Mouse (Mus musculus) C2C12 (cell line): Measurements from ENCODE around the gene Dmac1. TPM values are rescaled to one million over a fixed set of nuclear protein-coding genes. Genes with fewer than 3 reads are reported as not detected.
"Not testable (repeated sequence)": the region's sequence is repeated elsewhere in the genome, so short reads cannot be mapped to it uniquely, and the experiment has no call there.

Experiments used
- H3K27me3 ChIP-seq: one replicate; pipeline ENCODE4 v1.6.1; 2011; ENCODE audit not compliant: control insufficient read depth, insufficient read depth, insufficient read length
- H3K36me3 ChIP-seq: one replicate; pipeline ENCODE4 v1.6.1; 2011; ENCODE audit not compliant: control insufficient read depth, insufficient read depth
- H3K4me3 ChIP-seq: one replicate; pipeline ENCODE4 v1.5.1; 2011; ENCODE audit warnings: mild to moderate bottlenecking, control low read depth; ENCODE audit not compliant: poor library complexity, insufficient read depth, severe bottlenecking
- H3K79me2 ChIP-seq: one replicate; pipeline ENCODE4 v1.6.1; 2011; ENCODE audit not compliant: control insufficient read depth, insufficient read depth
- H3K79me3 ChIP-seq: one replicate; pipeline ENCODE4 v1.6.1; 2011; ENCODE audit warnings: low read depth, control low read depth
- H3ac ChIP-seq: one replicate; pipeline ENCODE3; 2011; ENCODE audit warnings: low read depth; ENCODE audit not compliant: control insufficient read depth, insufficient read length
- CEBPB ChIP-seq: IDR thresholded peaks from one replicate; pipeline ENCODE4 v1.6.1; 2011; ENCODE audit warnings: low read depth, mild to moderate bottlenecking, control low read depth, moderate library complexity
- CTCF ChIP-seq: IDR thresholded peaks from one replicate; pipeline ENCODE4 v1.5.1; 2011; ENCODE audit not compliant: control insufficient read depth, insufficient read depth, insufficient read length
- FOSL1 ChIP-seq: IDR thresholded peaks from one replicate; pipeline ENCODE4 v1.8.0; 2011; ENCODE audit warnings: mild to moderate bottlenecking, low read length; ENCODE audit not compliant: poor library complexity, insufficient read depth, severe bottlenecking
- MAX ChIP-seq: IDR thresholded peaks from one replicate; pipeline ENCODE4 v1.6.1; 2011; ENCODE audit warnings: mild to moderate bottlenecking, control low read depth
- MYOD1 ChIP-seq: IDR thresholded peaks from one replicate; pipeline ENCODE4 v1.6.1; 2011; ENCODE audit warnings: low read depth; ENCODE audit not compliant: control insufficient read depth, insufficient read length
- MYOG ChIP-seq: IDR thresholded peaks from one replicate; pipeline ENCODE4 v1.6.1; 2011; ENCODE audit not compliant: control insufficient read depth, insufficient read length; ENCODE audit errors: extremely low read depth
- USF1 ChIP-seq: IDR thresholded peaks from one replicate; pipeline ENCODE4 v1.6.1; 2011; ENCODE audit warnings: low read depth, mild to moderate bottlenecking, control low read depth, moderate library complexity
- polyA plus RNA-seq: library from polyadenylated mRNA; unstranded; fragments of >200 nt; fragmentation: generic; extraction: Trizol; gene quantifications from one replicate; pipeline ENCODE4 v1.2.1, GENCODE M21; 2012; ENCODE audit warnings: missing spikeins

Dmac1 gene
- polyA plus RNA-seq, 1 experiment, result 82.2 TPM

- Histone ChIP-seq H3K27me3 (no peaks in the 10 kb centered on the region), H3K36me3 (no peaks in the 10 kb centered on the region), H3K79me2 (no peaks in the 10 kb centered on the region), H3K4me3 (no peak overlapping the region), H3ac (no peak overlapping the region), H3K79me3 (no peaks in the 10 kb centered on the region)
- TF ChIP-seq MYOG (no peak), MAX (no peak)
These were observed 17.9 kb downstream of the Dmac1 start for GRCm38 (mm10) chr4:75260156-75260555.

- no peaks in the 10 kb centered on the region for H3K79me3 ChIP-seq
- no peak overlapping the region for H3K4me3 ChIP-seq
- no peaks in the 10 kb centered on the region for H3K79me2 ChIP-seq
- no peaks in the 10 kb centered on the region for H3K36me3 ChIP-seq
- TF ChIP-seq FOSL1 (no peak), CEBPB (no peak), MYOG (no peak), CTCF (no peak), MYOD1 (no peak), MAX (no peak), USF1 (no peak)
- H3K27me3 ChIP-seq, result no peaks in the 10 kb centered on the region
- H3ac ChIP-seq, result no peak overlapping the region
These were observed 18.7 kb downstream of the Dmac1 start for GRCm38 (mm10) chr4:75259447-75259846.

DNA sequence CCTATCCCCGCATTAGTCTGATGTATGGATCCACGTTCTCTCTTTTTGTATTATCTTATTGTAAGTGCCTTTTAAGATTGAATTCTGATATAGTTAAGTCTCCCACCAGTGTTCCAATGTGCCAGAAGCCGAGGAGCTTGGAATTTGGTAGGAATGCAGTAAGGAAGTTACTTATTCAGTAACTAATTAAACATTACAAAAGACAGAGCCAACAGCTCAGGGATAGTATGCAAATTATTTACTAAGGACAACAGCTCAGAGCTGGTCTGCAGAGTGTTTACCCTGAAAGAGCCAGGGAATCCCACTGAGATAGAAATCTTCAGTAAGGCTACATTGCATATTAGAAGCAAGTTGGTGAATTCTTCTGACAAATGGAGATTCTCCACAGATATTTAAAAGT is 43.5 kb downstream of the Dmac1 start:
- H3K27me3 ChIP-seq, H3K79me2 ChIP-seq, H3K36me3 ChIP-seq, H3K79me3 ChIP-seq, H3K4me3 ChIP-seq, H3ac ChIP-seq: not testable (repeated sequence)
